Comparison of ENCODE assay signal across 24 mouse cellular contexts in the genomic region with DNA sequence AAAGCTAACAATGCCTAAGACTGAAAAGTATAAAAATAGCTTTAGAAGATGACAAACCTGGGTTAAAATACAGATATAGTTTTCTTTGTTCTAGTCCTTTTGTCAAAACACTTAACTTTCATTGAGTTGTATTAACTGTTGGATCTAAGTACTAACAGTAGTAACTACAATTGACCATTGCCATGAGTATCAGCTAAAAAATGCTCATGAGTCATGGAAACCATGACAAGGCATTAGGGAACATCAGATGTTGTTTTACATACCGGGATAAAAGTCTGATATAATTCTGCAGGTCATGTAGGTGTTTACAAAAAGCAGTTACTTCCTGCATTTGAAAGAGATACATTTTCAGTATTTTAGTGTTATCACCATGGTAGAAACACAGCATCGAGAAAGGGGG.
DNase-seq lines count a peak whose midpoint lies in the region; ATAC-seq lines count a peak whose summit lies in the region.
"Had no signal": no experiment of that assay in that cellular context is flagged by ENCODE, and none has a peak within 500 bp of the region (broad histone marks: within the 10 kb centered on the region; RNA-seq: fewer than 3 reads in every experiment).

No protein-coding gene starts in this region.

- 84% methylated on average over 2 of the region's 2 CpGs for WGBS in hindbrain, embryonic 14.5 days
- WGBS in heart, embryonic 10.5 days, result 75% methylated on average over 2 of the region's 2 CpGs

- peak; percentile 22 for DNase-seq in 3T3-L1 (ENCODE audit: low read depth, low spot score)
- peak; percentile 14 for DNase-seq in Muller cell, postnatal 12 days (ENCODE audit: inconsistent ontology term)
- no peak for DNase-seq in hindbrain, embryonic 14.5 days (ENCODE audit: low spot score)
- no peak for DNase-seq in lung, postnatal 14 days
- DNase-seq in heart, embryonic 10.5 days (ENCODE audit: low spot score), result no peak
- DNase-seq: adrenal gland, adult 2 months; adrenal gland, postnatal 10 days; adrenal gland, postnatal 25 days; cerebellum, adult 11 months; cerebellum, adult 18-20 months; cerebellum, adult 8-10 months; cerebellum, adult 9-11 months; cerebellum, postnatal 14 days; cerebellum, postnatal 36 days; embryo, embryonic 11 days; forebrain, postnatal 0 days had no signal

- H3K27ac ChIP-seq in hindbrain, embryonic 14.5 days, result no peak overlapping the region
- H3K27ac ChIP-seq in heart, embryonic 10.5 days, result no peak overlapping the region
- H3K27ac ChIP-seq: embryonic facial prominence, embryonic 13.5 days; embryonic facial prominence, embryonic 15.5 days; forebrain, embryonic 13.5 days; forebrain, embryonic 15.5 days had no signal

- H3K9me3 ChIP-seq in hindbrain, embryonic 14.5 days (ENCODE audit: control insufficient read depth, low read length), result 0 out of 2 replicates have a peak, but pooled peaks cover 6% of the 10 kb centered on the region
- no peaks in the 10 kb centered on the region for H3K9me3 ChIP-seq in heart, embryonic 10.5 days
- H3K9me3 ChIP-seq: embryonic facial prominence, embryonic 13.5 days; embryonic facial prominence, embryonic 15.5 days; forebrain, embryonic 15.5 days had no signal

- no peak overlapping the region for H3K4me3 ChIP-seq in hindbrain, embryonic 14.5 days (replicated peaks; ENCODE audit: low read length)
- H3K4me3 ChIP-seq in heart, embryonic 10.5 days, result no peak overlapping the region
- H3K4me3 ChIP-seq: embryonic facial prominence, embryonic 13.5 days; embryonic facial prominence, embryonic 15.5 days; erythroblast, embryonic 14.5 days; forebrain, embryonic 13.5 days; forebrain, embryonic 15.5 days had no signal

- no peak for ATAC-seq in hindbrain, embryonic 14.5 days (ENCODE audit: low FRiP score)
- ATAC-seq: CD4-positive, CD25-positive, alpha-beta regulatory T cell, adult 4 months; forebrain, embryonic 13.5 days; forebrain, embryonic 15.5 days; forebrain, postnatal 0 days had no signal

- peaks cover 10% of the 10 kb centered on the region; the same call in 1 of the 2 replicates for H3K4me1 ChIP-seq in hindbrain, embryonic 14.5 days (replicated peaks; ENCODE audit: control insufficient read depth, insufficient read depth, low read length)
- H3K4me1 ChIP-seq in heart, embryonic 10.5 days, result no peaks in the 10 kb centered on the region
- H3K4me1 ChIP-seq: embryonic facial prominence, embryonic 13.5 days; embryonic facial prominence, embryonic 15.5 days had no signal

- no peaks in the 10 kb centered on the region for H3K36me3 ChIP-seq in hindbrain, embryonic 14.5 days (replicated peaks; ENCODE audit: control insufficient read depth, insufficient read depth)
- H3K36me3 ChIP-seq in heart, embryonic 10.5 days, result no peaks in the 10 kb centered on the region
- H3K36me3 ChIP-seq: embryonic facial prominence, embryonic 13.5 days; embryonic facial prominence, embryonic 15.5 days; forebrain, embryonic 15.5 days; G1E had no signal

- H3K27me3 ChIP-seq in hindbrain, embryonic 14.5 days (ENCODE audit: control insufficient read depth, insufficient read depth, low read length), result no peaks in the 10 kb centered on the region
- H3K27me3 ChIP-seq in heart, embryonic 10.5 days (ENCODE audit: insufficient read depth, poor library complexity, severe bottlenecking), result no peaks in the 10 kb centered on the region
- H3K27me3 ChIP-seq: CH12.LX; embryonic facial prominence, embryonic 13.5 days; embryonic facial prominence, embryonic 15.5 days; forebrain, embryonic 15.5 days had no signal

- no peak overlapping the region for H3K4me2 ChIP-seq in hindbrain, embryonic 14.5 days (replicated peaks)
- H3K4me2 ChIP-seq: embryonic facial prominence, embryonic 13.5 days; embryonic facial prominence, embryonic 15.5 days; forebrain, embryonic 13.5 days; forebrain, embryonic 15.5 days had no signal

- no peak overlapping the region for H3K9ac ChIP-seq in hindbrain, embryonic 14.5 days
- H3K9ac ChIP-seq: embryonic facial prominence, embryonic 13.5 days; embryonic facial prominence, embryonic 15.5 days; forebrain, embryonic 13.5 days; forebrain, embryonic 15.5 days; forebrain, postnatal 0 days had no signal

Comparison
In these comparisons a context has a peak if more than half of its experiments do, and no peak if none do; other contexts are left out.
1. DNase-seq: peak in 3T3-L1 (single experiment) and Muller cell, postnatal 12 days (single experiment); none in hindbrain, embryonic 14.5 days (single experiment), lung, postnatal 14 days (single experiment) and heart, embryonic 10.5 days (single experiment).